Mouse (Mus musculus): Measurements from ENCODE around the gene Zbtb3. TPM values are rescaled to one million over a fixed set of nuclear protein-coding genes. Genes with fewer than 3 reads are reported as not detected.

Gene Zbtb3
- total RNA-seq, 2 experiments from 2014 or later, result 1.4 to 1.5 TPM

GRCm38 (mm10) chr19:8839908-8840791 lies 37.8 kb downstream of the Zbtb3 start:
- DNase-seq (ENCODE audit: low spot score in 2 of 2), result peak in 1 of 2 experiments; percentile 77

- no peak for DNase-seq (ENCODE audit: low spot score in 2 of 2)
Observed at GRCm38 (mm10) chr19:8841012-8841411, 38.7 kb downstream of the Zbtb3 start.

DNA sequence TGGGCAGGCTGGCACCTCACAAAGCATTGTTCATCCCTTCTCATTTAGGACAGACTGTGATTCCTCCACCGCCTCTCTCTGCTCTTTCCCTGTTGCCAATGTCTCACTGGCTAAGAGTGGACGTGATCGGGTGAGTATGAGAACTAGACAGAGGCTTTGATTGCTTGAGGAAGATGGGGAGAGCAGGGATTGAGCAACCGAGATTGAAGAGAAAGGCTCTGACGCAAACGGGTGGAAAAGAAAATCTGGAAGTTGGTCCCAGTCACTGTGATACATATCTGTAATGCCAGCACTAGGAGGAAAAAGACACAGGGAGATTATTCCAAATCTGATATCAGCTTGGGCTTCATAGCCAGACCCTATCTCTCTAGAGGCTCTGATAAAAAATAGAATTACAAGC lies 40.6 kb downstream of the Zbtb3 start:
- DNase-seq (ENCODE audit: low spot score in 2 of 2), result no peak

GRCm38 (mm10) chr19:8844371-8845129 lies 42.2 kb downstream of the Zbtb3 start:
- peak; percentile 50 to 83 for DNase-seq (ENCODE audit: low spot score in 2 of 2)

DNA sequence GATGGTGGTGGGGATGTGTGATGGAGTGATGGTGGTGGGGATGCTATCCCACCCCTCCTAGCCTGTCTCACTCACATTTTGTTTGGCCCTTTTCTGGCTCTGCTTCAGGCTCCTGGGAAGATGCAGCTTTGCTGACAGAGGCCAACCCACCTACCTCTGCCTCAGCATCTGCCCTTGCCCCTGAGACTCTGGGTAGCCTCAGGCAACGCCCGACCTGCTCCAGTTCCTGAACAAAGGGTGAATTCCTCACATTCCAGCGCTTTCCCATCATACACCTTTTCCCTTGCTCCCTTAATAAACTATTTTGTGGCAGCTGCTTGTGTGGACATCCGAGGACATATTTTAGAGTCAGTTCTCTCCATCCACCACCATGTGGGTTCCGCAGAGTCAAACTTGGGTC lies 46.0 kb downstream of the Zbtb3 start:
- DNase-seq (ENCODE audit: low spot score in 2 of 2), result no peak

GRCm38 (mm10) chr19:8850402-8850901 lies 48.1 kb downstream of the Zbtb3 start, which contains the start of gene Lrrn4cl:
Gene Lrrn4cl, plus strand, starts transcription at chr19:8850768.
- peak; percentile 45 to 66 for DNase-seq (ENCODE audit: low spot score in 2 of 2)

GRCm38 (mm10) chr19:8851639-8852038 lies 49.3 kb downstream of the Zbtb3 start:
- no peak for DNase-seq (ENCODE audit: low spot score in 2 of 2)

DNA sequence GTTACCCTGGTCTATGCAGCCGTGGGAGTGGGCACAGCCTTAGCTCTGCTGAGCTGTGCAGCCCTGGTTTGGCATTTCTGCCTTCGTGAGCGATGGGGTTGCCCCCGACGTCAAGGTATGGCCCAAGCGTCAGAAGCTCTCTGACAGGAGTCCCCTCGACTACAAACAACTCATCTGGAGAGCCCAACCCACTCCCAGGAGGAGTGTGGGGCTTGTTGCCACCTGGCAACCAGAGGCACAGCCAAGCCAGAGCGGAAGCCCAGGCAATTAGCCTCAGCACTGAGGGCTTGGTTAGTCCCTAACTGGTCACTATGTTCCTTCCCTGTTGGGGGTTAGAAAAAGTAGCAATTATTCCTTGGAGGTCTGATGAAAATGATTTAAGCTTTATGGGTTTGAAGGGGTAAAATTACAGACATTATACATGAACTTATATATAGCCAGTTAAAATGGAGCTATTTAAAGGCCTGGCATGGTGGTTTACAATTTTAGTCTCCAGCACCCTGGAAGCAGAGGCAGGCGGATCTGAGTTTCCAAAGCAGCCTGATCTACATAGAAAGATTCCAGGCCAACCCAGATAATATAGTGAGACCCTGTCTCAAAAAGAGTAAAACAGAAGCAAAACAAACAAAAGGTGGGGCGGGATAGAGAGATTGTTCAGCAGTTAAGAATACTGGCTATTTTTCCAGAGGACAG lies 50.0 kb downstream of the Zbtb3 start:
- DNase-seq (ENCODE audit: low spot score in 2 of 2), result no peak

GRCm38 (mm10) chr19:8853117-8853516 lies 50.8 kb downstream of the Zbtb3 start:
- DNase-seq (ENCODE audit: low spot score in 2 of 2), result no peak

Other genes with a start within 250 kb of the Zbtb3 start
- not detected for gene Slc22a8, start 211.3 kb upstream of the Zbtb3 start, total RNA-seq (2021)
- not detected for gene Slc22a6, start 184.5 kb upstream of the Zbtb3 start, total RNA-seq (2021)
- under 1 TPM; 0.05 to 0.10 TPM for gene Chrm1, start 138.8 kb upstream of the Zbtb3 start, total RNA-seq (2021)
- gene Slc3a2, start 79.2 kb upstream of the Zbtb3 start, total RNA-seq (2021), result 10 to 100 TPM; 42.4 to 43.8 TPM
- 10 to 100 TPM; 34.5 to 35.1 TPM for gene Wdr74, start 66.7 kb upstream of the Zbtb3 start, total RNA-seq (2021)
- 1 to 10 TPM in 1 of 2 experiments, not detected in 1; 2.5 TPM for gene 1700092M07Rik, start 61.8 kb upstream of the Zbtb3 start, total RNA-seq (2021)
- gene Stx5a, start 61.1 kb upstream of the Zbtb3 start, total RNA-seq (2021), result 10 to 100 TPM; 59.1 to 60.5 TPM
- gene Nxf1, start 45.5 kb upstream of the Zbtb3 start, total RNA-seq (2021), result 10 to 100 TPM; 70.4 to 80.5 TPM
- 10 to 100 TPM; 71.4 to 85.6 TPM for gene Tmem223, start 31.6 kb upstream of the Zbtb3 start, total RNA-seq (2021)
- gene Tmem179b, start 28.1 kb upstream of the Zbtb3 start, total RNA-seq (2021), result 10 to 100 TPM; 19.3 to 21.9 TPM
- gene Taf6l, start 16.1 kb upstream of the Zbtb3 start, total RNA-seq (2021), result 10 to 100 TPM; 15.5 to 16.9 TPM
- 10 to 100 TPM; 61.0 to 65.4 TPM for gene Polr2g, start 4.0 kb upstream of the Zbtb3 start, total RNA-seq (2021)
- gene Ttc9c, start 16.8 kb downstream of the Zbtb3 start, total RNA-seq (2021), result 10 to 100 TPM; 19.9 to 22.9 TPM
- 10 to 100 TPM; 61.3 to 71.0 TPM for gene Hnrnpul2, start 17.5 kb downstream of the Zbtb3 start, total RNA-seq (2021)
- gene AC129217.1, start 27.2 kb downstream of the Zbtb3 start, total RNA-seq (2021), result under 1 TPM in 1 of 2 experiments, not detected in 1; 0.67 TPM
- 10 to 100 TPM; 22.1 to 24.2 TPM for gene Bscl2, start 34.9 kb downstream of the Zbtb3 start, total RNA-seq (2021)
- gene Gng3, start 36.6 kb downstream of the Zbtb3 start, total RNA-seq (2021), result under 1 TPM; 0.17 to 0.26 TPM
- 10 to 100 TPM; 18.7 to 22.9 TPM for gene Lrrn4cl, start 48.2 kb downstream of the Zbtb3 start, total RNA-seq (2021)
- gene Ubxn1, start 68.9 kb downstream of the Zbtb3 start, total RNA-seq (2021), result 100 to 1,000 TPM; 149 to 158 TPM
- gene Uqcc3, start 78.4 kb downstream of the Zbtb3 start, total RNA-seq (2021), result 10 to 100 TPM; 48.1 to 49.3 TPM
- 10 to 100 TPM in 1 of 2 experiments, 1 to 10 TPM in 1; 2.4 to 11.4 TPM for gene Lbhd1, start 81.2 kb downstream of the Zbtb3 start, total RNA-seq (2021)
- gene Gm49403, start 81.4 kb downstream of the Zbtb3 start, total RNA-seq (2021), result not detected
- 10 to 100 TPM; 30.0 to 30.9 TPM for gene 1810009A15Rik, start 86.3 kb downstream of the Zbtb3 start, total RNA-seq (2021)
- 1 to 10 TPM; 1.5 to 2.9 TPM for gene Gm49416, start 86.4 kb downstream of the Zbtb3 start, total RNA-seq (2021)
- gene Ints5, start 90.5 kb downstream of the Zbtb3 start, total RNA-seq (2021), result 10 to 100 TPM; 19.0 to 20.1 TPM
- 10 to 100 TPM; 74.2 to 77.0 TPM for gene Ganab, start 95.5 kb downstream of the Zbtb3 start, total RNA-seq (2021)
- 10 to 100 TPM; 29.6 to 31.6 TPM for gene B3gat3, start 117.8 kb downstream of the Zbtb3 start, total RNA-seq (2021)
- gene Rom1, start 126.8 kb downstream of the Zbtb3 start, total RNA-seq (2021), result 1 to 10 TPM; 4.4 to 4.9 TPM
- 10 to 100 TPM; 24.3 to 26.7 TPM for gene Eml3, start 127.0 kb downstream of the Zbtb3 start, total RNA-seq (2021)
- 10 to 100 TPM; 61.1 to 69.8 TPM for gene Mta2, start 139.3 kb downstream of the Zbtb3 start, total RNA-seq (2021)
- 10 to 100 TPM; 12.7 to 14.9 TPM for gene Tut1, start 151.3 kb downstream of the Zbtb3 start, total RNA-seq (2021)
- 100 to 1,000 TPM; 704 to 748 TPM for gene Eef1g, start 164.5 kb downstream of the Zbtb3 start, total RNA-seq (2021)
- gene Ahnak, start 186.7 kb downstream of the Zbtb3 start, total RNA-seq (2021), result 100 to 1,000 TPM; 377 to 414 TPM